10 mouse cellular contexts compared by ENCODE assay signal in genomic region chr2:90641007-90641709, GRCm38 (mm10). TPM values are rescaled to one million over a fixed set of nuclear protein-coding genes. Genes with fewer than 3 reads are reported as not detected.
DNase-seq lines count a peak whose midpoint lies in the region; ATAC-seq and TF ChIP-seq lines count a peak whose summit lies in the region.
"Had no signal": no experiment of that assay in that cellular context is flagged by ENCODE, and none has a peak within 500 bp of the region (broad histone marks: within the 10 kb centered on the region; RNA-seq: fewer than 3 reads in every experiment).

No protein-coding gene starts in this region.

- H3K27ac ChIP-seq in midbrain, embryonic 13.5 days: no peak overlapping the region
- no peak overlapping the region for H3K27ac ChIP-seq in midbrain, embryonic 10.5 days (replicated peaks)
- peak overlapping the region; percentile 28 for H3K27ac ChIP-seq in bone marrow, adult 2 months (ENCODE audit: control insufficient read depth, insufficient read depth, low read depth, low read length, poor library complexity)
- H3K27ac ChIP-seq in liver, postnatal 0 days (ENCODE audit: low read depth): peak overlapping the region; percentile 1; the same call in 1 of the 2 replicates
- 0 out of 2 replicates have a peak overlapping the region, but pooled peaks have one; percentile 21 for H3K27ac ChIP-seq in stomach, embryonic 16.5 days (ENCODE audit: low read length)

- no peaks in the 10 kb centered on the region for H3K36me3 ChIP-seq in midbrain, embryonic 13.5 days
- H3K36me3 ChIP-seq in midbrain, embryonic 10.5 days: no peaks in the 10 kb centered on the region
- no peaks in the 10 kb centered on the region for H3K36me3 ChIP-seq in liver, postnatal 0 days (replicated peaks; ENCODE audit: insufficient read depth, low read length)
- no peaks in the 10 kb centered on the region for H3K36me3 ChIP-seq in stomach, embryonic 16.5 days (ENCODE audit: control insufficient read depth, insufficient read depth, low read length)

- DNase-seq in midbrain, embryonic 10.5 days (ENCODE audit: low spot score): no peak
- no peak for DNase-seq in liver, postnatal 0 days
- DNase-seq in kidney, postnatal 4 days: no peak
- DNase-seq in left cerebral cortex, adult 8-10 months (ENCODE audit: low spot score in 2 of 2): no peak
- no peak for DNase-seq in layer of hippocampus, adult 8-10 months (ENCODE audit: low spot score in 2 of 2)
- DNase-seq: cerebellum, postnatal 14 days had no signal

- no peak for TF ChIP-seq CTCF in bone marrow, adult 2 months (IDR thresholded peaks at IDR 0.05; ENCODE audit: control insufficient read depth, insufficient read depth, low read length)
- no peak for TF ChIP-seq CTCF in liver, postnatal 0 days (IDR thresholded peaks at IDR 0.05; ENCODE audit: low read depth)

- TF ChIP-seq EP300 in liver, postnatal 0 days (IDR thresholded peaks at IDR 0.05; ENCODE audit: low read depth): no peak

- H3K27me3 ChIP-seq in midbrain, embryonic 13.5 days: no peaks in the 10 kb centered on the region
- no peaks in the 10 kb centered on the region for H3K27me3 ChIP-seq in midbrain, embryonic 10.5 days (ENCODE audit: low read depth, poor library complexity, severe bottlenecking)
- no peaks in the 10 kb centered on the region for H3K27me3 ChIP-seq in liver, postnatal 0 days (ENCODE audit: insufficient read depth, low read length)
- H3K27me3 ChIP-seq in stomach, embryonic 16.5 days (ENCODE audit: control insufficient read depth, insufficient read depth, low read length): no peaks in the 10 kb centered on the region

- H3K4me3 ChIP-seq in midbrain, embryonic 13.5 days (replicated peaks): no peak overlapping the region
- H3K4me3 ChIP-seq in midbrain, embryonic 10.5 days: no peak overlapping the region
- no peak overlapping the region for H3K4me3 ChIP-seq in bone marrow, adult 2 months (replicated peaks; ENCODE audit: control insufficient read depth, low read depth, low read length)
- H3K4me3 ChIP-seq in liver, postnatal 0 days (ENCODE audit: low read depth, low read length): no peak overlapping the region
- no peak overlapping the region for H3K4me3 ChIP-seq in stomach, embryonic 16.5 days (replicated peaks; ENCODE audit: low read length)

- H3K4me1 ChIP-seq in midbrain, embryonic 13.5 days (replicated peaks): peaks cover 7% of the 10 kb centered on the region
- H3K4me1 ChIP-seq in midbrain, embryonic 10.5 days: no peaks in the 10 kb centered on the region
- peaks cover 5% of the 10 kb centered on the region for H3K4me1 ChIP-seq in bone marrow, adult 2 months (ENCODE audit: control insufficient read depth, insufficient read depth, low read length)
- peaks cover 18% of the 10 kb centered on the region for H3K4me1 ChIP-seq in liver, postnatal 0 days (ENCODE audit: insufficient read depth)
- peaks cover 9% of the 10 kb centered on the region; the same call in 1 of the 2 replicates for H3K4me1 ChIP-seq in stomach, embryonic 16.5 days (ENCODE audit: control insufficient read depth, insufficient read depth, low read length)

- WGBS in midbrain, embryonic 13.5 days: 74% methylated on average over 10 of the region's 10 CpGs
- 84% methylated on average over 10 of the region's 10 CpGs for WGBS in midbrain, embryonic 10.5 days
- 56% methylated on average over 10 of the region's 10 CpGs for WGBS in bone marrow, adult 2 months
- 60% methylated on average over 10 of the region's 10 CpGs for WGBS in liver, postnatal 0 days (ENCODE audit: insufficient replicate concordance)
- WGBS in stomach, embryonic 16.5 days: 67% methylated on average over 10 of the region's 10 CpGs

- H3K9ac ChIP-seq in midbrain, embryonic 13.5 days (replicated peaks): no peak overlapping the region
- H3K9ac ChIP-seq in liver, postnatal 0 days (replicated peaks): no peak overlapping the region
- H3K9ac ChIP-seq in stomach, embryonic 16.5 days (ENCODE audit: low read length): no peak overlapping the region

- peak; percentile 55; the same call in 1 of the 2 replicates for ATAC-seq in midbrain, embryonic 13.5 days
- ATAC-seq in liver, postnatal 0 days: peak; percentile 49; the same call in 1 of the 2 replicates
- no peak for ATAC-seq in stomach, embryonic 16.5 days (ENCODE audit: insufficient read depth, low FRiP score)
- ATAC-seq: forebrain, embryonic 16.5 days had no signal

- no peaks in the 10 kb centered on the region for H3K9me3 ChIP-seq in midbrain, embryonic 13.5 days
- H3K9me3 ChIP-seq in midbrain, embryonic 10.5 days (replicated peaks): no peaks in the 10 kb centered on the region
- H3K9me3 ChIP-seq in liver, postnatal 0 days (ENCODE audit: low read length): no peaks in the 10 kb centered on the region
- H3K9me3 ChIP-seq in stomach, embryonic 16.5 days (replicated peaks; ENCODE audit: control insufficient read depth, low read length): no peaks in the 10 kb centered on the region

- H3K4me2 ChIP-seq in midbrain, embryonic 13.5 days (replicated peaks): no peak overlapping the region
- no peak overlapping the region for H3K4me2 ChIP-seq in liver, postnatal 0 days (ENCODE audit: low read depth, low read length)
- H3K4me2 ChIP-seq in stomach, embryonic 16.5 days (ENCODE audit: low read depth, low read length): no peak overlapping the region

- TF ChIP-seq POLR2A in bone marrow, adult 2 months (IDR thresholded peaks at IDR 0.05; ENCODE audit: borderline replicate concordance, control insufficient read depth, low read depth, low read length): no peak

RNA-seq across cellular contexts. Expression of gene Nup160, which starts 35.9 kb away (rescaled TPM):
- 26.8 and 28.8 TPM in 2 replicates for polyA plus RNA-seq in midbrain, embryonic 13.5 days (2015; fragmentation: Nextera tagmentation; extraction: Ambion mirVana)
- 62.2 and 62.5 TPM in 2 replicates for polyA plus RNA-seq in midbrain, embryonic 10.5 days (2016; fragmentation: Nextera tagmentation; extraction: Ambion mirVana)
- polyA plus RNA-seq in bone marrow, adult 2 months (2011; ENCODE audit: insufficient read depth, insufficient read length, low replicate concordance, missing spikeins): 12.9 and 16.0 TPM in 2 replicates
- polyA plus RNA-seq in liver, postnatal 0 days (2015; fragmentation: Nextera tagmentation; extraction: Ambion mirVana): 9.0 and 10.2 TPM in 2 replicates
- polyA plus RNA-seq in stomach, embryonic 16.5 days (2015; fragmentation: Nextera tagmentation; extraction: Ambion mirVana): 41.0 and 43.4 TPM in 2 replicates
- 10 to 100 TPM; 19.2 to 25.0 (median 20.2) TPM for total RNA-seq in left cerebral cortex, adult 8-10 months (2022)
- 10 to 100 TPM; 17.8 to 27.1 (median 22.5) TPM for total RNA-seq in layer of hippocampus, adult 8-10 months (2022)

Comparison
In these comparisons a context has a peak if more than half of its experiments do, and no peak if none do; other contexts are left out.
1. H3K27ac ChIP-seq: peak in bone marrow, adult 2 months (single experiment), liver, postnatal 0 days (single experiment) and stomach, embryonic 16.5 days (single experiment); none in midbrain, embryonic 13.5 days (single experiment) and midbrain, embryonic 10.5 days (single experiment).